Mouse (Mus musculus) spleen, adult 2 months (tissue): ENCODE results near the gene Lpcat2.

Experiments
- CTCF ChIP-seq: fragments of 200-500 bp; IDR thresholded peaks from 2 replicates; pipeline ENCODE4 v1.5.1; 2011; ENCODE audit warnings: mild to moderate bottlenecking, inconsistent platforms; ENCODE audit not compliant: insufficient read depth, insufficient read length, insufficient replicate concordance; ENCODE audit errors: extremely low read depth
- POLR2A ChIP-seq: fragments of 200-500 bp; IDR thresholded peaks from 2 replicates; pipeline ENCODE4 v1.6.1; 2011; ENCODE audit warnings: low read depth, low read length, inconsistent platforms

DNA sequence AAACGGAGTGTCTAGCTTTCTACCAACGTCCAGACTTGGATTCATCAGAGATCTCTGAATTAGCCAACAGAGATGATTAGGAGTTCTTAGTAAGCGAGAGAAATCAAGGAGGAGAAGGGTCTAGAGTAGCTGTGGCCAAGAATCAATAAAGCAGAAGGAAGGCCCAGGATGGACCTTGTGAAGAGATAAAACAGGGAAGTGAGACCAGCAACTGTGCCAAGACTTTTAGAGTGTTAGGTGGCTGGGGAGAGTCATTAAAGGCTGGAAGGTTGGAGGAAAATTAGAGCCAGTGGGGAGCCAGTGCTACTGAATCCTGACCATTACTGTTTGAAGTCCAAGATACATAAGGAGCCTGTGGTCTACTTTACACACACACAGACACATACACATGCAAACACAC, 56.3 kb downstream of the Lpcat2 start:
- TF ChIP-seq POLR2A (no peak), CTCF (no peak)
